Comparison of ENCODE assay signal across 20 mouse cellular contexts in the genomic region with DNA sequence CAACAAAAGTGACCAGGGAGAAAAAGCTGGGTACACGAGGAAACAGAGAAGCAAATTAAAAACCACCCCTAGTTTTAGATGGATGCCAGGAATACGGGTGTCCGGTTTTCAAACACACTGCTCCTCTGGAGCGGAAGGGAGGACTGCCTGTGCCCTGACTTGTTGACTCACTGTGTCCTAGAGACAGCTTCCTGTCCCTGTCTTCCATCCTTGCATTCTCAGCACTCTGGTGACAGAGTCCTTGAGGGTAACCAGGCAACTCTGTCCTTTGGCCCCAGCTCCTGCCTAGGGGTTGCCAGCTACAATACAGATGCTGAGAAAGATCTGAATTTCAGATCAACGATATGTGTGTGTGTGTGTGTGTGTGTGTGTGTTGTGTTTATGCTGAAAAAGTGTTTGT.
DNase-seq lines count a peak whose midpoint lies in the region; ATAC-seq and TF ChIP-seq lines count a peak whose summit lies in the region.
"Had no signal": no experiment of that assay in that cellular context is flagged by ENCODE, and none has a peak within 500 bp of the region (broad histone marks: within the 10 kb centered on the region; RNA-seq: fewer than 3 reads in every experiment).

No protein-coding gene starts in this region.

- TF ChIP-seq EP300 in heart, adult 2 months (IDR thresholded peaks at IDR 0.05; ENCODE audit: insufficient read depth, low read depth, low read length) = 0 out of 2 replicates have a peak, but pooled peaks have one; percentile 45
- peak; percentile 24 for TF ChIP-seq EP300 in lung, postnatal 0 days (IDR thresholded peaks at IDR 0.05)

- 13% methylated on average over 5 of the region's 5 CpGs for WGBS in heart, adult 2 months
- WGBS in lung, postnatal 0 days = 33% methylated on average over 5 of the region's 5 CpGs
- 21% methylated on average over 5 of the region's 5 CpGs for WGBS in heart, embryonic 16.5 days

- intact Hi-C loops in heart, adult 2 months (cut with DNase I) = no loop called here
- intact Hi-C loops in heart, postnatal 36 days (cut with DNase I) = no loop called here

- peak; percentile 77 for ATAC-seq in lung, postnatal 0 days
- ATAC-seq in heart, embryonic 16.5 days (replicated peaks; ENCODE audit: extremely low read depth, insufficient read depth, low FRiP score) = peak; percentile 45
- ATAC-seq: forebrain, embryonic 13.5 days; intestine, embryonic 16.5 days; midbrain, embryonic 16.5 days had no signal

- no peak overlapping the region for H3K4me3 ChIP-seq in heart, adult 2 months
- no peak overlapping the region for H3K4me3 ChIP-seq in lung, postnatal 0 days (ENCODE audit: low read depth, low read length)
- no peak overlapping the region for H3K4me3 ChIP-seq in heart, embryonic 16.5 days (ENCODE audit: low read length)
- H3K4me3 ChIP-seq in layer of hippocampus, adult 2 months = no peak overlapping the region
- H3K4me3 ChIP-seq: forebrain, embryonic 13.5 days; hindbrain, embryonic 13.5 days; left cerebral cortex, adult 2 months; liver, embryonic 15.5 days; megakaryocyte, embryonic 14.5 days had no signal

- H3K27ac ChIP-seq in heart, adult 2 months = no peak overlapping the region
- H3K27ac ChIP-seq in lung, postnatal 0 days (ENCODE audit: low read length) = no peak overlapping the region
- H3K27ac ChIP-seq in heart, embryonic 16.5 days (ENCODE audit: low read length) = no peak overlapping the region
- no peak overlapping the region for H3K27ac ChIP-seq in layer of hippocampus, adult 2 months
- H3K27ac ChIP-seq: forebrain, embryonic 13.5 days; hindbrain, embryonic 13.5 days; left cerebral cortex, adult 2 months; liver, embryonic 15.5 days had no signal

- no peaks in the 10 kb centered on the region for H3K9me3 ChIP-seq in lung, postnatal 0 days (ENCODE audit: low read length)
- H3K9me3 ChIP-seq in heart, embryonic 16.5 days (replicated peaks; ENCODE audit: control insufficient read depth, low read length) = no peaks in the 10 kb centered on the region
- H3K9me3 ChIP-seq: forebrain, embryonic 13.5 days; hindbrain, embryonic 13.5 days; liver, embryonic 15.5 days had no signal

- H3K79me2 ChIP-seq in heart, adult 2 months (replicated peaks; ENCODE audit: control insufficient read depth, insufficient read depth, low read length) = no peaks in the 10 kb centered on the region

- H3K4me1 ChIP-seq in heart, adult 2 months (ENCODE audit: control insufficient read depth, insufficient read depth, low read length) = no peaks in the 10 kb centered on the region; the same call in none of the 2 replicates
- no peaks in the 10 kb centered on the region for H3K4me1 ChIP-seq in lung, postnatal 0 days (ENCODE audit: insufficient read depth, low read depth, low read length)
- H3K4me1 ChIP-seq in heart, embryonic 16.5 days (ENCODE audit: control insufficient read depth, insufficient read depth, low read length) = peaks cover 5% of the 10 kb centered on the region; the same call in 1 of the 2 replicates
- H3K4me1 ChIP-seq: forebrain, embryonic 13.5 days; hindbrain, embryonic 13.5 days; liver, embryonic 15.5 days; megakaryocyte, embryonic 14.5 days had no signal

- no peak for TF ChIP-seq CTCF in heart, adult 2 months (IDR thresholded peaks at IDR 0.05)
- TF ChIP-seq CTCF in lung, postnatal 0 days (IDR thresholded peaks at IDR 0.05) = no peak
- no peak for TF ChIP-seq CTCF in layer of hippocampus, adult 2 months (conservative IDR thresholded peaks at IDR 0.05)

- peak in 1 of 2 experiments; percentile 45 for DNase-seq in heart, adult 2 months
- DNase-seq in heart, postnatal 36 days = no peak
- peak; percentile 34 for DNase-seq in lung, postnatal 0 days (ENCODE audit: low spot score)
- no peak for DNase-seq in lung, postnatal 4 days
- no peak for DNase-seq in spleen, adult 12 weeks (ENCODE audit: low spot score)
- no peak for DNase-seq in layer of hippocampus, adult 2 months (ENCODE audit: low spot score in 2 of 2)
- DNase-seq: B cell, adult 2 months; cerebellum, postnatal 14 days; kidney, postnatal 10 days; right cerebral cortex, adult 18-20 months; spleen, adult 18-20 months; thymus, adult 18-20 months had no signal

- no peaks in the 10 kb centered on the region; the same call in 1 of the 2 replicates for H3K36me3 ChIP-seq in heart, adult 2 months (ENCODE audit: control insufficient read depth, insufficient read depth, low read length)
- no peaks in the 10 kb centered on the region for H3K36me3 ChIP-seq in lung, postnatal 0 days (ENCODE audit: insufficient read depth, low read length)
- H3K36me3 ChIP-seq in heart, embryonic 16.5 days (ENCODE audit: control insufficient read depth, insufficient read depth) = no peaks in the 10 kb centered on the region
- H3K36me3 ChIP-seq: hindbrain, embryonic 13.5 days; liver, embryonic 15.5 days had no signal

- no peak for TF ChIP-seq POLR2A in heart, adult 2 months (IDR thresholded peaks at IDR 0.05; ENCODE audit: insufficient read depth, low read depth, low read length)

- H3K9ac ChIP-seq in heart, adult 2 months (ENCODE audit: low read depth, low read length) = no peak overlapping the region
- H3K9ac ChIP-seq in lung, postnatal 0 days (replicated peaks; ENCODE audit: low read depth) = no peak overlapping the region
- H3K9ac ChIP-seq in heart, embryonic 16.5 days (ENCODE audit: low read length) = no peak overlapping the region
- H3K9ac ChIP-seq: forebrain, embryonic 13.5 days; hindbrain, embryonic 13.5 days; liver, embryonic 15.5 days had no signal

- no peak overlapping the region for H3K4me2 ChIP-seq in lung, postnatal 0 days (replicated peaks; ENCODE audit: low read depth, low read length)
- no peak overlapping the region for H3K4me2 ChIP-seq in heart, embryonic 16.5 days (ENCODE audit: low read depth, low read length)
- H3K4me2 ChIP-seq: forebrain, embryonic 13.5 days; hindbrain, embryonic 13.5 days; liver, embryonic 15.5 days had no signal

- H3K27me3 ChIP-seq in heart, adult 2 months (ENCODE audit: control insufficient read depth, insufficient read depth, low read length) = no peaks in the 10 kb centered on the region
- no peaks in the 10 kb centered on the region for H3K27me3 ChIP-seq in lung, postnatal 0 days (replicated peaks; ENCODE audit: insufficient read depth, low read length)
- H3K27me3 ChIP-seq in heart, embryonic 16.5 days (ENCODE audit: control insufficient read depth, insufficient read depth, low read length) = no peaks in the 10 kb centered on the region
- H3K27me3 ChIP-seq: forebrain, embryonic 13.5 days; hindbrain, embryonic 13.5 days; liver, embryonic 15.5 days; megakaryocyte, embryonic 14.5 days had no signal
